Mouse (Mus musculus) cortical plate, adult 2 months (tissue): ENCODE measurements around the gene Gpr50. TPM values are rescaled to one million over a fixed set of nuclear protein-coding genes. Genes with fewer than 3 reads are reported as not detected.

ENCODE experiments used
- H3K27ac ChIP-seq: fragments of 200-500 bp; 2 replicates; pipeline ENCODE4 v1.5.1; 2012; ENCODE audit warnings: low read length, control low read depth, inconsistent platforms; ENCODE audit not compliant: insufficient read depth
- H3K4me1 ChIP-seq: fragments of 200-500 bp; 2 replicates; pipeline ENCODE4 v1.6.1; 2011; ENCODE audit warnings: low read length; ENCODE audit not compliant: control insufficient read depth, insufficient read depth
- H3K4me3 ChIP-seq: fragments of 200-500 bp; 2 replicates; pipeline ENCODE4 v1.5.1; 2011; ENCODE audit warnings: mild to moderate bottlenecking, low read length, control low read depth; ENCODE audit not compliant: insufficient read depth
- CTCF ChIP-seq: fragments of 200-500 bp; IDR thresholded peaks from 2 replicates; pipeline ENCODE4 v1.5.1; 2011; ENCODE audit warnings: mild to moderate bottlenecking, control low read depth, low read length; ENCODE audit not compliant: insufficient read depth; ENCODE audit errors: extremely low read depth
- POLR2A ChIP-seq: fragments of 200-500 bp; IDR thresholded peaks from 2 replicates; pipeline ENCODE4 v1.6.1; 2011; ENCODE audit warnings: mild to moderate bottlenecking, low read length, control low read depth; ENCODE audit not compliant: insufficient read depth; ENCODE audit errors: extremely low read depth
- polyA plus RNA-seq: library from polyadenylated mRNA; depleted of rRNA; stranded (reverse); fragments of >200 nt; gene quantifications from 2 replicates; pipeline ENCODE4 v1.2.3, GENCODE M21; 2012; rRNA removed

The Gpr50 gene
- polyA plus RNA-seq, 1 experiment, result 0.31 TPM

GRCm38 (mm10) chrX:71663871-71664687, 612 bp downstream of the Gpr50 start:
- no peak overlapping the region for H3K27ac ChIP-seq
- H3K4me3 ChIP-seq, result no peak overlapping the region
- H3K4me1 ChIP-seq, result no peaks in the 10 kb centered on the region
- TF ChIP-seq POLR2A (no peak), CTCF (no peak)

- H3K4me1 ChIP-seq, result no peaks in the 10 kb centered on the region
- no peak overlapping the region for H3K4me3 ChIP-seq
- H3K27ac ChIP-seq, result no peak overlapping the region
- TF ChIP-seq CTCF (no peak), POLR2A (no peak)
Observed at GRCm38 (mm10) chrX:71664688-71665026, 1.2 kb downstream of the Gpr50 start.

GRCm38 (mm10) chrX:71670254-71670653, 6.8 kb downstream of the Gpr50 start:
- no peaks in the 10 kb centered on the region for H3K4me1 ChIP-seq
- no peak overlapping the region for H3K27ac ChIP-seq
- TF ChIP-seq CTCF (no peak), POLR2A (no peak)
- no peak overlapping the region for H3K4me3 ChIP-seq

GRCm38 (mm10) chrX:71700817-71701469, 37.5 kb downstream of the Gpr50 start:
- TF ChIP-seq CTCF, result no peak
- TF ChIP-seq POLR2A, result no peak
- no peaks in the 10 kb centered on the region for H3K4me1 ChIP-seq
- no peak overlapping the region for H3K27ac ChIP-seq
- H3K4me3 ChIP-seq, result no peak overlapping the region

Other genes with a start within 250 kb of the Gpr50 start
- 56.4 and 56.6 TPM in 2 replicates for gene Cd99l2, start 170.8 kb upstream of the Gpr50 start, polyA plus RNA-seq
- gene Hmgb3, start 107.7 kb upstream of the Gpr50 start, polyA plus RNA-seq, result 43.8 and 44.9 TPM in 2 replicates
- 21.7 and 22.8 TPM in 2 replicates for gene Vma21, start 152.3 kb downstream of the Gpr50 start, polyA plus RNA-seq